In genomic region chr9:22225581-22226388, GRCm38 (mm10) we compare ENCODE assay signal across 8 mouse cellular contexts. TPM values are rescaled to one million over a fixed set of nuclear protein-coding genes. Genes with fewer than 3 reads are reported as not detected.
DNase-seq lines count a peak whose midpoint lies in the region; ATAC-seq and TF ChIP-seq lines count a peak whose summit lies in the region.

Gene Zfp809, plus strand, starts transcription at chr9:22225714.

- TF ChIP-seq EP300 in heart, postnatal 0 days (IDR thresholded peaks at IDR 0.05; ENCODE audit: low read depth), result no peak

- ATAC-seq in forebrain, embryonic 12.5 days (ENCODE audit: low FRiP score), result peak; percentile 99
- ATAC-seq in heart, postnatal 0 days (ENCODE audit: insufficient read depth, low read depth), result peak; percentile 96
- peak; percentile 97 for ATAC-seq in liver, embryonic 16.5 days (ENCODE audit: low read depth)
- peak; percentile 99 for ATAC-seq in neural tube, embryonic 13.5 days (ENCODE audit: low read depth)

- peaks cover 2% of the 10 kb centered on the region; the same call in 1 of the 2 replicates for H3K27me3 ChIP-seq in E14TG2a.4 (ENCODE audit: insufficient read depth, low read length)
- no peaks in the 10 kb centered on the region for H3K27me3 ChIP-seq in forebrain, embryonic 12.5 days
- no peaks in the 10 kb centered on the region for H3K27me3 ChIP-seq in heart, postnatal 0 days (ENCODE audit: control insufficient read depth, insufficient read depth, low read length)
- no peaks in the 10 kb centered on the region for H3K27me3 ChIP-seq in liver, embryonic 16.5 days (ENCODE audit: control insufficient read depth, insufficient read depth, low read depth, low read length)
- H3K27me3 ChIP-seq in neural tube, embryonic 13.5 days, result no peaks in the 10 kb centered on the region
- no peaks in the 10 kb centered on the region for H3K27me3 ChIP-seq in testis, adult 2 months (ENCODE audit: control insufficient read depth, insufficient read depth, low read length)

- peak; percentile 99 for DNase-seq in c-Kit-positive CD71-positive TER-119-positive erythroid progenitor cells, embryonic 14.5 days (ENCODE audit: low spot score)
- DNase-seq in heart, postnatal 0 days (ENCODE audit: low spot score), result peak; percentile 98
- DNase-seq in kidney, postnatal 4 days, result peak; percentile 100

- peak within 1 kb of the TSS; percentile 92 for H3K4me3 ChIP-seq in E14TG2a.4 (replicated peaks; ENCODE audit: low read length)
- H3K4me3 ChIP-seq in forebrain, embryonic 12.5 days (replicated peaks), result peak within 1 kb of the TSS; percentile 78
- peak within 1 kb of the TSS; percentile 79 for H3K4me3 ChIP-seq in heart, postnatal 0 days (ENCODE audit: low read depth, low read length)
- H3K4me3 ChIP-seq in liver, embryonic 16.5 days (ENCODE audit: low read depth, low read length), result peak within 1 kb of the TSS; percentile 91
- peak within 1 kb of the TSS; percentile 78 for H3K4me3 ChIP-seq in neural tube, embryonic 13.5 days
- H3K4me3 ChIP-seq in testis, adult 2 months (ENCODE audit: control insufficient read depth, low read depth, low read length), result peak within 1 kb of the TSS; percentile 93

- TF ChIP-seq CTCF in E14TG2a.4 (conservative IDR thresholded peaks at IDR 0.05; ENCODE audit: low read length), result no peak; the same call in 1 of the 2 replicates
- TF ChIP-seq CTCF in heart, postnatal 0 days (IDR thresholded peaks at IDR 0.05; ENCODE audit: low read depth), result peak; percentile 68
- TF ChIP-seq CTCF in testis, adult 2 months (IDR thresholded peaks at IDR 0.05; ENCODE audit: control insufficient read depth, insufficient read depth, insufficient replicate concordance, low read depth, low read length), result peak; percentile 47; the same call in 1 of the 2 replicates

- peak within 1 kb of the TSS; percentile 70 for H3K4me2 ChIP-seq in forebrain, embryonic 12.5 days
- peak within 1 kb of the TSS; percentile 61 for H3K4me2 ChIP-seq in heart, postnatal 0 days (ENCODE audit: low read depth, low read length)
- H3K4me2 ChIP-seq in liver, embryonic 16.5 days (ENCODE audit: low read depth, low read length), result peak within 1 kb of the TSS; percentile 87
- peak within 1 kb of the TSS; percentile 69 for H3K4me2 ChIP-seq in neural tube, embryonic 13.5 days

- 2% methylated on average over 35 of the region's 35 CpGs for WGBS in forebrain, embryonic 12.5 days
- under 1% methylated on average over 35 of the region's 35 CpGs for WGBS in heart, postnatal 0 days
- under 1% methylated on average over 35 of the region's 35 CpGs for WGBS in liver, embryonic 16.5 days (ENCODE audit: insufficient replicate concordance)
- WGBS in neural tube, embryonic 13.5 days, result 3% methylated on average over 35 of the region's 35 CpGs

- TF ChIP-seq POLR2A in testis, adult 2 months (IDR thresholded peaks at IDR 0.05; ENCODE audit: control insufficient read depth, low read depth, low read length), result peak; percentile 79

- peaks cover 22% of the 10 kb centered on the region for H3K4me1 ChIP-seq in E14TG2a.4 (replicated peaks; ENCODE audit: low read depth, low read length)
- peaks cover 5% of the 10 kb centered on the region; the same call in 1 of the 2 replicates for H3K4me1 ChIP-seq in forebrain, embryonic 12.5 days
- no peaks in the 10 kb centered on the region for H3K4me1 ChIP-seq in heart, postnatal 0 days (ENCODE audit: control insufficient read depth, insufficient read depth)
- H3K4me1 ChIP-seq in liver, embryonic 16.5 days (ENCODE audit: control insufficient read depth, low read depth, low read length), result peaks cover 8% of the 10 kb centered on the region
- H3K4me1 ChIP-seq in neural tube, embryonic 13.5 days (replicated peaks), result peaks cover 5% of the 10 kb centered on the region; the same call in 1 of the 2 replicates
- peaks cover 7% of the 10 kb centered on the region for H3K4me1 ChIP-seq in testis, adult 2 months (ENCODE audit: control insufficient read depth, insufficient read depth, low read length)

- peak within 1 kb of the TSS; percentile 69 for H3K9ac ChIP-seq in forebrain, embryonic 12.5 days
- H3K9ac ChIP-seq in heart, postnatal 0 days (replicated peaks; ENCODE audit: low read depth, low read length), result peak within 1 kb of the TSS; percentile 68
- peak within 1 kb of the TSS; percentile 93 for H3K9ac ChIP-seq in liver, embryonic 16.5 days (ENCODE audit: low read depth, low read length)
- peak within 1 kb of the TSS; percentile 81 for H3K9ac ChIP-seq in neural tube, embryonic 13.5 days

- peaks cover 13% of the 10 kb centered on the region for H3K9me3 ChIP-seq in E14TG2a.4 (ENCODE audit: low read length)
- H3K9me3 ChIP-seq in forebrain, embryonic 12.5 days, result no peaks in the 10 kb centered on the region
- 0 out of 2 replicates have a peak, but pooled peaks cover 4% of the 10 kb centered on the region for H3K9me3 ChIP-seq in heart, postnatal 0 days (replicated peaks; ENCODE audit: control insufficient read depth, low read length)
- H3K9me3 ChIP-seq in liver, embryonic 16.5 days (replicated peaks; ENCODE audit: control insufficient read depth, low read length), result no peaks in the 10 kb centered on the region
- no peaks in the 10 kb centered on the region for H3K9me3 ChIP-seq in neural tube, embryonic 13.5 days

- H3K36me3 ChIP-seq in E14TG2a.4 (ENCODE audit: insufficient read depth, low read length), result peaks cover 17% of the 10 kb centered on the region
- H3K36me3 ChIP-seq in forebrain, embryonic 12.5 days (replicated peaks), result no peaks in the 10 kb centered on the region
- H3K36me3 ChIP-seq in heart, postnatal 0 days (replicated peaks; ENCODE audit: control insufficient read depth, insufficient read depth, low read length), result no peaks in the 10 kb centered on the region; the same call in 1 of the 2 replicates
- H3K36me3 ChIP-seq in liver, embryonic 16.5 days (ENCODE audit: control insufficient read depth, insufficient read depth), result no peaks in the 10 kb centered on the region
- no peaks in the 10 kb centered on the region for H3K36me3 ChIP-seq in neural tube, embryonic 13.5 days
- H3K36me3 ChIP-seq in testis, adult 2 months (ENCODE audit: control insufficient read depth, insufficient read depth, low read length), result no peaks in the 10 kb centered on the region

- peak within 1 kb of the TSS; percentile 83 for H3K27ac ChIP-seq in forebrain, embryonic 12.5 days
- peak within 1 kb of the TSS; percentile 94 for H3K27ac ChIP-seq in heart, postnatal 0 days (ENCODE audit: low read depth)
- peak within 1 kb of the TSS; percentile 97 for H3K27ac ChIP-seq in liver, embryonic 16.5 days (ENCODE audit: low read length)
- peak within 1 kb of the TSS; percentile 88 for H3K27ac ChIP-seq in neural tube, embryonic 13.5 days (replicated peaks)
- H3K27ac ChIP-seq in testis, adult 2 months (ENCODE audit: control insufficient read depth, insufficient read depth, low read depth, low read length), result peak within 1 kb of the TSS; percentile 87

RNA-seq across cellular contexts. Expression of gene Zfp809, which starts in this region (rescaled TPM):
- polyA plus RNA-seq in forebrain, embryonic 12.5 days (2016; fragmentation: Nextera tagmentation; extraction: Ambion mirVana), result 10.1 and 11.3 TPM in 2 replicates
- 7.5 and 12.6 TPM in 2 replicates for total RNA-seq in heart, postnatal 0 days (2014; rRNA removed; ENCODE audit: low replicate concordance)
- polyA plus RNA-seq in heart, postnatal 0 days (2015; fragmentation: Nextera tagmentation; extraction: Ambion mirVana), result 14.6 and 16.7 TPM in 2 replicates
- 6.7 and 7.4 TPM in 2 replicates for polyA plus RNA-seq in liver, embryonic 16.5 days (2015; fragmentation: Nextera tagmentation; extraction: Ambion mirVana)
- 9.0 and 10.3 TPM in 2 replicates for polyA plus RNA-seq in neural tube, embryonic 13.5 days (2015; fragmentation: Nextera tagmentation; extraction: Ambion mirVana)
- polyA plus RNA-seq in testis, adult 2 months (2012; rRNA removed), result 8.5 and 9.4 TPM in 2 replicates

Comparison
In these comparisons a context has a peak if more than half of its experiments do, and no peak if none do; other contexts are left out.
1. Peak in every context shown above with its lines: DNase-seq, ATAC-seq, H3K4me3 ChIP-seq and H3K27ac ChIP-seq.